In the genomic region with DNA sequence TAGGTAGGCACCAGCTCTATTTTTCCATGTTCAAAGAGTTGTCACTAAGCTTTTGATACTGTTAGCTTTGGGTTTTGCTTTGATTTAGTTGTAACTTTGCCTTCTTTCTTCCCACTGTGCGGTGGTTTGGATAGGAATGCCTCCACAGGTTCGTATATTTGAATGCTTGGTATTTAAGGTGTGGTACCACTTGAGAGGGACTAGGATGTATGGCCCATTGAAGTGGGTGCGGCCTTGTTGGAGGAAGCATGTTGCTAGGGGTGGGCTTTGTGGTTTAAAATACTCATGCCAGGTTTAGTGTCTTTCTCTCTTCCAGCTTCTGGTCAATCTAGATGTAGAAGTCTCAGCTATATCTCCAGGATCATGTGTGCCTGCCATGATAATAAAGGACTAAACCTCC, we compare ENCODE assay signal across 20 mouse cellular contexts. TPM values are rescaled to one million over a fixed set of nuclear protein-coding genes. Genes with fewer than 3 reads are reported as not detected.
A peak's percentile ranks its signal among the peaks of the same experiment; 100 is the strongest.
DNase-seq lines count a peak whose midpoint lies in the region; ATAC-seq lines count a peak whose summit lies in the region.
"Had no signal": no experiment of that assay in that cellular context is flagged by ENCODE, and none has a peak within 500 bp of the region (broad histone marks: within the 10 kb centered on the region; RNA-seq: fewer than 3 reads in every experiment).

No protein-coding gene starts in this region.

- no peak overlapping the region for H3K9ac ChIP-seq in lung, embryonic 16.5 days (ENCODE audit: low read length)
- H3K9ac ChIP-seq: embryonic facial prominence, embryonic 12.5 days; forebrain, embryonic 13.5 days; forebrain, embryonic 15.5 days; forebrain, postnatal 0 days had no signal

- ATAC-seq in lung, embryonic 16.5 days (ENCODE audit: low read depth), result peak; percentile 62; the same call in 1 of the 2 replicates
- ATAC-seq: CD4-positive, CD25-positive, alpha-beta regulatory T cell, adult 4 months; forebrain, embryonic 13.5 days; forebrain, embryonic 15.5 days; forebrain, postnatal 0 days had no signal

- no peaks in the 10 kb centered on the region for H3K27me3 ChIP-seq in lung, embryonic 16.5 days (ENCODE audit: control insufficient read depth, insufficient read depth, low read depth, low read length)
- H3K27me3 ChIP-seq: embryonic facial prominence, embryonic 12.5 days; forebrain, embryonic 13.5 days; forebrain, embryonic 15.5 days had no signal

- no peak overlapping the region for H3K4me2 ChIP-seq in lung, embryonic 16.5 days (ENCODE audit: low read depth, low read length)
- H3K4me2 ChIP-seq: embryonic facial prominence, embryonic 12.5 days; forebrain, embryonic 13.5 days; forebrain, embryonic 15.5 days had no signal

- no peak overlapping the region for H3K27ac ChIP-seq in lung, embryonic 16.5 days (ENCODE audit: low read length)
- H3K27ac ChIP-seq: embryonic facial prominence, embryonic 10.5 days; embryonic facial prominence, embryonic 12.5 days; forebrain, embryonic 13.5 days; forebrain, embryonic 15.5 days had no signal

- no peaks in the 10 kb centered on the region for H3K36me3 ChIP-seq in lung, embryonic 16.5 days (ENCODE audit: control insufficient read depth, insufficient read depth, low read length)
- H3K36me3 ChIP-seq: embryonic facial prominence, embryonic 10.5 days; embryonic facial prominence, embryonic 12.5 days; forebrain, embryonic 15.5 days had no signal

- H3K9me3 ChIP-seq in lung, embryonic 16.5 days (ENCODE audit: control insufficient read depth, low read length), result no peaks in the 10 kb centered on the region
- H3K9me3 ChIP-seq: embryonic facial prominence, embryonic 10.5 days; embryonic facial prominence, embryonic 12.5 days; forebrain, embryonic 13.5 days; forebrain, embryonic 15.5 days had no signal

- no peak overlapping the region for H3K4me3 ChIP-seq in lung, embryonic 16.5 days (ENCODE audit: low read length)
- H3K4me3 ChIP-seq: embryonic facial prominence, embryonic 10.5 days; embryonic facial prominence, embryonic 12.5 days; forebrain, embryonic 13.5 days; forebrain, embryonic 15.5 days had no signal

- no peaks in the 10 kb centered on the region for H3K4me1 ChIP-seq in lung, embryonic 16.5 days (replicated peaks; ENCODE audit: control insufficient read depth, insufficient read depth, low read length)
- H3K4me1 ChIP-seq: embryonic facial prominence, embryonic 10.5 days; embryonic facial prominence, embryonic 12.5 days; forebrain, embryonic 13.5 days; forebrain, embryonic 15.5 days had no signal

- DNase-seq in lung, postnatal 14 days, result no peak
- peak; percentile 48 for DNase-seq in ES-CJ7 (ENCODE audit: low read depth, low spot score)
- peak; percentile 78 for DNase-seq in ZHBTc4 (ENCODE audit: low read depth, low spot score)
- no peak for DNase-seq in right cerebral cortex, adult 2 months (ENCODE audit: low spot score in 2 of 2)
- DNase-seq: adrenal gland, adult 2 months; adrenal gland, postnatal 10 days; adrenal gland, postnatal 36 days; B cell, adult 2 months; cerebellum, adult 11-12 months; cerebellum, adult 2 months; cerebellum, adult 9-10 months; cerebellum, postnatal 10 days; cerebellum, postnatal 25 days; forebrain, postnatal 0 days had no signal

- WGBS in lung, embryonic 16.5 days, result 65% methylated on average over 3 of the region's 3 CpGs

RNA-seq across cellular contexts. Expression of gene Klhl24, which starts 17.1 kb away (rescaled TPM):
- polyA plus RNA-seq in lung, embryonic 16.5 days (2015; fragmentation: Nextera tagmentation; extraction: Ambion mirVana), result 35.9 and 36.2 TPM in 2 replicates

Comparison
In these comparisons a context has a peak if more than half of its experiments do, and no peak if none do; other contexts are left out.
1. DNase-seq: peak in ES-CJ7 (single experiment) and ZHBTc4 (single experiment); none in lung, postnatal 14 days (single experiment) and right cerebral cortex, adult 2 months (0 of 2).